Mouse (Mus musculus): ENCODE measurements around the gene Gp1bb. TPM values are rescaled to one million over a fixed set of nuclear protein-coding genes. Genes with fewer than 3 reads are reported as not detected.
A peak's percentile ranks its signal among the peaks of the same experiment; 100 is the strongest.

Gp1bb gene
- 9.4 and 9.8 TPM in 2 replicates for polyA plus RNA-seq (2015; fragmentation: Nextera tagmentation; extraction: Ambion mirVana)

- H3K9ac ChIP-seq (ENCODE audit: low read depth, low read length): 0 out of 2 replicates have a peak within 1 kb of the TSS, but pooled peaks have one; percentile 38
- H3K27me3 ChIP-seq (ENCODE audit: control insufficient read depth, insufficient read depth, low read depth, low read length): peaks cover 63% of the 10 kb centered on the region
These were observed at the start of gene Gp1bb for GRCm38 (mm10) chr16:18622019-18622418. Gp1bb (minus strand) TSS chr16:18622403.

GRCm38 (mm10) chr16:18669914-18670313 lies 47.7 kb upstream of the Gp1bb start:
- no peaks in the 10 kb centered on the region for H3K9me3 ChIP-seq (replicated peaks; ENCODE audit: control insufficient read depth, low read length, poor library complexity, severe bottlenecking)
- no peak overlapping the region for H3K27ac ChIP-seq (ENCODE audit: low read length)
- no peak for ATAC-seq
- H3K4me1 ChIP-seq (ENCODE audit: control insufficient read depth, insufficient read depth, low read length): no peaks in the 10 kb centered on the region
- no peaks in the 10 kb centered on the region for H3K27me3 ChIP-seq (ENCODE audit: control insufficient read depth, insufficient read depth, low read depth, low read length)
- 70% methylated on average over 6 of the region's 6 CpGs for WGBS
- no peak overlapping the region for H3K4me2 ChIP-seq (ENCODE audit: low read length)
- H3K4me3 ChIP-seq (ENCODE audit: low read depth, low read length): no peak overlapping the region
- H3K9ac ChIP-seq (ENCODE audit: low read depth, low read length): no peak overlapping the region
- no peaks in the 10 kb centered on the region for H3K36me3 ChIP-seq (ENCODE audit: control insufficient read depth, insufficient read depth, low read length)

More at GRCm38 (mm10) chr16:18622019-18622418, at the start of gene Gp1bb:
- Histone ChIP-seq H3K9me3 (replicated peaks; ENCODE audit: control insufficient read depth, low read length, poor library complexity, severe bottlenecking) (no peaks in the 10 kb centered on the region), H3K4me2 (ENCODE audit: low read length) (peak within 1 kb of the TSS; percentile 63), H3K27ac (ENCODE audit: low read length) (no peak within 1 kb of the TSS), H3K4me3 (ENCODE audit: low read depth, low read length) (peak within 1 kb of the TSS; percentile 35; the same call in 1 of the 2 replicates), H3K36me3 (ENCODE audit: control insufficient read depth, insufficient read depth, low read length) (peaks cover 45% of the 10 kb centered on the region), H3K4me1 (ENCODE audit: control insufficient read depth, insufficient read depth, low read length) (peaks cover 23% of the 10 kb centered on the region)
- WGBS: 23% methylated on average over 17 of the region's 17 CpGs
- no peak for ATAC-seq

- no peak overlapping the region for H3K9ac ChIP-seq (ENCODE audit: low read depth, low read length)
- H3K4me2 ChIP-seq (ENCODE audit: low read length): no peak overlapping the region
- H3K27ac ChIP-seq (ENCODE audit: low read length): no peak overlapping the region
- no peaks in the 10 kb centered on the region for H3K36me3 ChIP-seq (ENCODE audit: control insufficient read depth, insufficient read depth, low read length)
- WGBS: 84% methylated on average over 4 of the region's 4 CpGs
- no peak for ATAC-seq
- no peaks in the 10 kb centered on the region for H3K9me3 ChIP-seq (replicated peaks; ENCODE audit: control insufficient read depth, low read length, poor library complexity, severe bottlenecking)
- H3K4me3 ChIP-seq (ENCODE audit: low read depth, low read length): no peak overlapping the region
- no peaks in the 10 kb centered on the region for H3K27me3 ChIP-seq (ENCODE audit: control insufficient read depth, insufficient read depth, low read depth, low read length)
- H3K4me1 ChIP-seq (ENCODE audit: control insufficient read depth, insufficient read depth, low read length): no peaks in the 10 kb centered on the region
These were observed 36.4 kb upstream of the Gp1bb start for GRCm38 (mm10) chr16:18658597-18658996.

- H3K4me1 ChIP-seq (ENCODE audit: control insufficient read depth, insufficient read depth, low read length): no peaks in the 10 kb centered on the region
- H3K27me3 ChIP-seq (ENCODE audit: control insufficient read depth, insufficient read depth, low read depth, low read length): no peaks in the 10 kb centered on the region
- H3K36me3 ChIP-seq (ENCODE audit: control insufficient read depth, insufficient read depth, low read length): no peaks in the 10 kb centered on the region
- H3K4me3 ChIP-seq (ENCODE audit: low read depth, low read length): no peak overlapping the region
- no peak overlapping the region for H3K9ac ChIP-seq (ENCODE audit: low read depth, low read length)
- no peak overlapping the region for H3K4me2 ChIP-seq (ENCODE audit: low read length)
- ATAC-seq: no peak
- H3K9me3 ChIP-seq (replicated peaks; ENCODE audit: control insufficient read depth, low read length, poor library complexity, severe bottlenecking): no peaks in the 10 kb centered on the region
- WGBS: 62% methylated on average over 5 of the region's 5 CpGs
- no peak overlapping the region for H3K27ac ChIP-seq (ENCODE audit: low read length)
These were observed 33.3 kb upstream of the Gp1bb start for GRCm38 (mm10) chr16:18655372-18656098.

- no peak overlapping the region for H3K4me2 ChIP-seq (ENCODE audit: low read length)
- ATAC-seq: no peak
- no peak overlapping the region for H3K27ac ChIP-seq (ENCODE audit: low read length)
- no peaks in the 10 kb centered on the region for H3K27me3 ChIP-seq (ENCODE audit: control insufficient read depth, insufficient read depth, low read depth, low read length)
- no peak overlapping the region for H3K4me3 ChIP-seq (ENCODE audit: low read depth, low read length)
- no peaks in the 10 kb centered on the region for H3K4me1 ChIP-seq (ENCODE audit: control insufficient read depth, insufficient read depth, low read length)
- WGBS: 92% methylated on average over 6 of the region's 6 CpGs
- no peaks in the 10 kb centered on the region for H3K36me3 ChIP-seq (ENCODE audit: control insufficient read depth, insufficient read depth, low read length)
- H3K9me3 ChIP-seq (replicated peaks; ENCODE audit: control insufficient read depth, low read length, poor library complexity, severe bottlenecking): no peaks in the 10 kb centered on the region
- no peak overlapping the region for H3K9ac ChIP-seq (ENCODE audit: low read depth, low read length)
These were observed 31.3 kb upstream of the Gp1bb start for GRCm38 (mm10) chr16:18653290-18654160.

- H3K27ac ChIP-seq (ENCODE audit: low read length): no peak overlapping the region
- no peak overlapping the region for H3K4me2 ChIP-seq (ENCODE audit: low read length)
- 69% methylated on average over 3 of the region's 3 CpGs for WGBS
- no peak overlapping the region for H3K9ac ChIP-seq (ENCODE audit: low read depth, low read length)
- H3K4me1 ChIP-seq (ENCODE audit: control insufficient read depth, insufficient read depth, low read length): no peaks in the 10 kb centered on the region
- no peak overlapping the region for H3K4me3 ChIP-seq (ENCODE audit: low read depth, low read length)
- no peaks in the 10 kb centered on the region for H3K9me3 ChIP-seq (replicated peaks; ENCODE audit: control insufficient read depth, low read length, poor library complexity, severe bottlenecking)
- no peak for ATAC-seq
- no peaks in the 10 kb centered on the region for H3K36me3 ChIP-seq (ENCODE audit: control insufficient read depth, insufficient read depth, low read length)
- no peaks in the 10 kb centered on the region for H3K27me3 ChIP-seq (ENCODE audit: control insufficient read depth, insufficient read depth, low read depth, low read length)
These were observed 26.9 kb upstream of the Gp1bb start for GRCm38 (mm10) chr16:18649126-18649525.

GRCm38 (mm10) chr16:18645329-18645728 lies 23.1 kb upstream of the Gp1bb start:
- no peak for ATAC-seq
- no peak overlapping the region for H3K9ac ChIP-seq (ENCODE audit: low read depth, low read length)
- H3K27me3 ChIP-seq (ENCODE audit: control insufficient read depth, insufficient read depth, low read depth, low read length): no peaks in the 10 kb centered on the region
- no peaks in the 10 kb centered on the region for H3K36me3 ChIP-seq (ENCODE audit: control insufficient read depth, insufficient read depth, low read length)
- H3K4me1 ChIP-seq (ENCODE audit: control insufficient read depth, insufficient read depth, low read length): no peaks in the 10 kb centered on the region
- whole genome bisulfite sequencing: 63% methylated on average over 6 of the region's 6 CpGs
- H3K27ac ChIP-seq (ENCODE audit: low read length): no peak overlapping the region
- H3K9me3 ChIP-seq (replicated peaks; ENCODE audit: control insufficient read depth, low read length, poor library complexity, severe bottlenecking): no peaks in the 10 kb centered on the region
- H3K4me3 ChIP-seq (ENCODE audit: low read depth, low read length): no peak overlapping the region
- H3K4me2 ChIP-seq (ENCODE audit: low read length): no peak overlapping the region

- WGBS: 82% methylated on average over 4 of the region's 4 CpGs
- no peaks in the 10 kb centered on the region for H3K36me3 ChIP-seq (ENCODE audit: control insufficient read depth, insufficient read depth, low read length)
- no peaks in the 10 kb centered on the region for H3K4me1 ChIP-seq (ENCODE audit: control insufficient read depth, insufficient read depth, low read length)
- H3K27ac ChIP-seq (ENCODE audit: low read length): no peak overlapping the region
- H3K27me3 ChIP-seq (ENCODE audit: control insufficient read depth, insufficient read depth, low read depth, low read length): no peaks in the 10 kb centered on the region
- ATAC-seq: no peak
- no peak overlapping the region for H3K4me2 ChIP-seq (ENCODE audit: low read length)
- H3K9ac ChIP-seq (ENCODE audit: low read depth, low read length): no peak overlapping the region
- H3K4me3 ChIP-seq (ENCODE audit: low read depth, low read length): no peak overlapping the region
- H3K9me3 ChIP-seq (replicated peaks; ENCODE audit: control insufficient read depth, low read length, poor library complexity, severe bottlenecking): no peaks in the 10 kb centered on the region
These were observed 22.3 kb upstream of the Gp1bb start for GRCm38 (mm10) chr16:18644485-18644884.

Measured in midbrain, embryonic 16.5 days (tissue).